Mouse (Mus musculus): ENCODE measurements around the gene Mpig6b. TPM values are rescaled to one million over a fixed set of nuclear protein-coding genes. Genes with fewer than 3 reads are reported as not detected.

The Mpig6b gene
- total RNA-seq, 2 experiments from 2014 or later, result not detected

Other genes with a start within 250 kb of the Mpig6b start
- gene Stk19, start 229.2 kb downstream of the Mpig6b start, total RNA-seq (2023), result 10 to 100 TPM; 64.1 to 71.7 TPM
- gene Dxo, start 229.2 kb downstream of the Mpig6b start, total RNA-seq (2023), result 10 to 100 TPM; 48.5 to 48.9 TPM
- gene Skiv2l, start 216.0 kb downstream of the Mpig6b start, total RNA-seq (2023), result 10 to 100 TPM; 83.5 to 92.5 TPM
- 10 to 100 TPM; 21.6 to 31.4 TPM for gene Nelfe, start 215.8 kb downstream of the Mpig6b start, total RNA-seq (2023)
- gene Cfb, start 203.7 kb downstream of the Mpig6b start, total RNA-seq (2023), result 10 to 100 TPM; 10.9 to 15.3 TPM
- gene Zbtb12, start 186.7 kb downstream of the Mpig6b start, total RNA-seq (2023), result 1 to 10 TPM; 3.3 to 3.8 TPM
- gene Gm20547, start 184.1 kb downstream of the Mpig6b start, total RNA-seq (2023), result not detected
- gene C2, start 167.9 kb downstream of the Mpig6b start, total RNA-seq (2023), result 10 to 100 TPM; 16.6 to 17.2 TPM
- gene Ehmt2, start 167.7 kb downstream of the Mpig6b start, total RNA-seq (2023), result 100 to 1,000 TPM; 134 to 139 TPM
- not detected for gene Slc44a4, start 151.7 kb downstream of the Mpig6b start, total RNA-seq (2023)
- gene Neu1, start 134.9 kb downstream of the Mpig6b start, total RNA-seq (2023), result 10 to 100 TPM; 58.9 to 60.2 TPM
- gene Hspa1b, start 106.9 kb downstream of the Mpig6b start, total RNA-seq (2023), result 100 to 1,000 TPM; 240 to 289 TPM
- gene Gm20481, start 96.3 kb downstream of the Mpig6b start, total RNA-seq (2023), result not detected
- gene Hspa1a, start 94.0 kb downstream of the Mpig6b start, total RNA-seq (2023), result 100 to 1,000 TPM; 322 to 373 TPM
- under 1 TPM; 0.55 to 0.76 TPM for gene Hspa1l, start 93.5 kb downstream of the Mpig6b start, total RNA-seq (2023)
- gene Lsm2, start 84.3 kb downstream of the Mpig6b start, total RNA-seq (2023), result 10 to 100 TPM; 18.6 to 21.1 TPM
- 10 to 100 TPM; 89.4 to 93.9 TPM for gene Vars, start 65.2 kb downstream of the Mpig6b start, total RNA-seq (2023)
- gene Vwa7, start 49.6 kb downstream of the Mpig6b start, total RNA-seq (2023), result under 1 TPM in 1 of 2 experiments, not detected in 1; 0.16 TPM
- gene Sapcd1, start 38.2 kb downstream of the Mpig6b start, total RNA-seq (2023), result not detected
- gene Msh5, start 19.4 kb downstream of the Mpig6b start, total RNA-seq (2023), result 1 to 10 TPM; 1.0 to 2.2 TPM
- gene Clic1, start 16.2 kb downstream of the Mpig6b start, total RNA-seq (2023), result 100 to 1,000 TPM; 258 to 267 TPM
- 1 to 10 TPM; 1.2 to 1.7 TPM for gene Ddah2, start 7.1 kb downstream of the Mpig6b start, total RNA-seq (2023)
- not detected for gene Ly6g6c, start 796 bp downstream of the Mpig6b start, total RNA-seq (2023)
- gene Ly6g6e, start 10.7 kb upstream of the Mpig6b start, total RNA-seq (2023), result not detected
- gene Ly6g6d, start 11.9 kb upstream of the Mpig6b start, total RNA-seq (2023), result not detected
- gene Ly6g6f, start 19.4 kb upstream of the Mpig6b start, total RNA-seq (2023), result not detected
- 10 to 100 TPM; 58.8 to 60.6 TPM for gene Abhd16a, start 23.1 kb upstream of the Mpig6b start, total RNA-seq (2023)
- gene Ly6g5c, start 42.1 kb upstream of the Mpig6b start, total RNA-seq (2023), result not detected
- under 1 TPM; 0.42 to 0.61 TPM for gene Ly6g5b, start 49.2 kb upstream of the Mpig6b start, total RNA-seq (2023)
- 10 to 100 TPM; 22.2 to 30.3 TPM for gene Gpank1, start 55.3 kb upstream of the Mpig6b start, total RNA-seq (2023)
- 100 to 1,000 TPM; 133 to 155 TPM for gene Csnk2b, start 55.9 kb upstream of the Mpig6b start, total RNA-seq (2023)
- gene D17H6S53E, start 60.2 kb upstream of the Mpig6b start, total RNA-seq (2023), result 10 to 100 TPM; 15.5 to 25.3 TPM
- not detected for gene Apom, start 65.9 kb upstream of the Mpig6b start, total RNA-seq (2023)
- 100 to 1,000 TPM; 324 to 360 TPM for gene Bag6, start 69.0 kb upstream of the Mpig6b start, total RNA-seq (2023)
- 100 to 1,000 TPM; 227 to 228 TPM for gene Prrc2a, start 98.7 kb upstream of the Mpig6b start, total RNA-seq (2023)
- 100 to 1,000 TPM; 172 to 206 TPM for gene Aif1, start 109.9 kb upstream of the Mpig6b start, total RNA-seq (2023)
- 100 to 1,000 TPM; 935 to 974 TPM for gene Lst1, start 122.3 kb upstream of the Mpig6b start, total RNA-seq (2023)
- 10 to 100 TPM; 72.7 to 86.4 TPM for gene Ltb, start 128.3 kb upstream of the Mpig6b start, total RNA-seq (2023)
- 10 to 100 TPM; 57.3 to 92.8 TPM for gene Tnf, start 135.8 kb upstream of the Mpig6b start, total RNA-seq (2023)
- gene Lta, start 139.2 kb upstream of the Mpig6b start, total RNA-seq (2023), result not detected
- 1 to 10 TPM in 1 of 2 experiments, not detected in 1; 1.3 TPM for gene Gm16181, start 154.7 kb upstream of the Mpig6b start, total RNA-seq (2023)
- gene Atp6v1g2, start 167.5 kb upstream of the Mpig6b start, total RNA-seq (2023), result 1 to 10 TPM; 1.8 to 4.2 TPM
- 10 to 100 TPM; 13.1 to 13.4 TPM for gene Nfkbil1, start 169.6 kb upstream of the Mpig6b start, total RNA-seq (2023)
- gene Ddx39b, start 175.6 kb upstream of the Mpig6b start, total RNA-seq (2023), result 100 to 1,000 TPM; 243 to 247 TPM
- gene H2-D1, start 196.5 kb upstream of the Mpig6b start, total RNA-seq (2023), result 1,000 to 10,000 TPM; 2,563 to 2,615 TPM